Mouse (Mus musculus): ENCODE measurements around the gene Ell2.

Ell2 gene

DNA sequence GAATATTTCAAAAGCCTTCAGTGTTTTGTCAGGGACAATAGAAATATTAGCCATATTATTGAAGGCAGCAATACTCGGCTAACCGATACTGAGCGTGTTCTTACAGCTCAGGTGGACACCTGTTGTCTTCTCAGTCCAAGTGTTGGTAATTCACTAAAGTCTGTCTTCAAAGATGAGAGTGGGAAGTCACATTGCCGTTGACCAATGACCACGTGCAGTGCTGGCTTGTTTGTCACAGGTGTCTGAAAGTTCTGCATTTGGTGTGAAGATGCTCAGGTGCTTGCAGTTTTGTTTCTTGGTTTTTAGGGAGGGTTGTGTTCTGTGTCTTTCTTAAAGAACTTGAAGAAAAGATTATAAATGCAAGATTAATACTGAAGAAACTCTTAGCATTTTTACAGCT is 27.7 kb downstream of the Ell2 start:
- DNase-seq = no peak

DNA sequence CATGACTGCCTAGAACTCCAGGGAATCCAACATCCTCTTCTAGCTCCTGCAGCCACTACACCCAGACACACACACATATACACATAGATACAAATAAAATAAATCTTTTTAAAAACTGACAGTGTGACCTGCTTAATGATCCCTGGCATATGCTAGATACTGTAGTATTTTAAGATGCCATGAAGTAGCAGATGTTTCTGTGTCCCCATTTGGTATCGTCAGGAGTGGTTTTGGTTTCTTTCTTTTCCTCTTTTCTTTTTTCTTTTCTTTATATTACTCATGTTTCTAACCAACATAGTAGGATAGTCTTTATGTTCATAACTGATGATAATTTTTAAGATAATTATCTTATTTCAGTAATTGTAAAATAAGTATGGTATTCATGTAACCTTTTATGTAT is 29.0 kb downstream of the Ell2 start:
- no peak for DNase-seq

- no peak for DNase-seq
Measured at GRCm38 (mm10) chr13:75737991-75738390, 31.4 kb downstream of the Ell2 start.

- no peak for DNase-seq
Measured at GRCm38 (mm10) chr13:75738536-75738935, 32.0 kb downstream of the Ell2 start.

DNA sequence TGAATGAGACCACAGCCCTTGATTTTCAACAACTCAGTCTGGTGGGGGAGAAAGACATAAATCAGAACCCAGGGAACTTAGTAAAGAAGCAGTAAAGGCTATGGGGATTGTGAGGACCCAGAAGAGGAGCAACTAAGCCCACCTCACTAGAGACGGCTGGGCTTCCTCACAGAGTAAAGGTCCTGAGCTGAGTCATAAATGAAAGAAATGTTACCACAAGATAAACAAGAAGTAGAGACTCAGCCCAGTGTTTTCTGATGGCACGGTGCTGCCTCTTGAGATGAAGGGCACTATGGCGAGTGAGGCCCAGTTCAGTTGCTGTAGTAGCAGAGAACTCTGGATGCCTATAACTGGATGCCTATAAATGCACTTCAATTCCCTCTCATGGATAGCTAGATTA is 32.4 kb downstream of the Ell2 start:
- DNase-seq = no peak

GRCm38 (mm10) chr13:75740018-75740417 is 33.5 kb downstream of the Ell2 start:
- no peak for DNase-seq

DNA sequence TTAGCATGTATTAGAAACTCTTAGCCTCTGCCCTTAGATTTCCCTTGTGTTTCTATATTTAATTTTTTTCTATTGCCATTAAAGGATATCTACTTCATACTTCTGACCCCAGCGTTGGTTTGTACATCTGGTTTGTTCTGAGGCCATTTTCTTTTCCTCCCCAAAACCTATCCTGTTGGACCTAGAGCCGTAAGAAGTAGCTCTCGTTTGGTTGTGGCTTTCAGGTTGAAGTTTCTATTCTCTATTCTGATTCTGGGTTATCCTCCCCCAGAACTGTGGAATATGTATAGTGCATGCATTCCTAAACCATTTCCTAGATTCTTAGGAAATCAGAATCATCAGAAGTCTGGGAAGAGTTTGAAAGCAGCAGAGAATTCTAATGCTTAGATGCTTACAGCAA is 34.6 kb downstream of the Ell2 start:
- DNase-seq = no peak

DNA sequence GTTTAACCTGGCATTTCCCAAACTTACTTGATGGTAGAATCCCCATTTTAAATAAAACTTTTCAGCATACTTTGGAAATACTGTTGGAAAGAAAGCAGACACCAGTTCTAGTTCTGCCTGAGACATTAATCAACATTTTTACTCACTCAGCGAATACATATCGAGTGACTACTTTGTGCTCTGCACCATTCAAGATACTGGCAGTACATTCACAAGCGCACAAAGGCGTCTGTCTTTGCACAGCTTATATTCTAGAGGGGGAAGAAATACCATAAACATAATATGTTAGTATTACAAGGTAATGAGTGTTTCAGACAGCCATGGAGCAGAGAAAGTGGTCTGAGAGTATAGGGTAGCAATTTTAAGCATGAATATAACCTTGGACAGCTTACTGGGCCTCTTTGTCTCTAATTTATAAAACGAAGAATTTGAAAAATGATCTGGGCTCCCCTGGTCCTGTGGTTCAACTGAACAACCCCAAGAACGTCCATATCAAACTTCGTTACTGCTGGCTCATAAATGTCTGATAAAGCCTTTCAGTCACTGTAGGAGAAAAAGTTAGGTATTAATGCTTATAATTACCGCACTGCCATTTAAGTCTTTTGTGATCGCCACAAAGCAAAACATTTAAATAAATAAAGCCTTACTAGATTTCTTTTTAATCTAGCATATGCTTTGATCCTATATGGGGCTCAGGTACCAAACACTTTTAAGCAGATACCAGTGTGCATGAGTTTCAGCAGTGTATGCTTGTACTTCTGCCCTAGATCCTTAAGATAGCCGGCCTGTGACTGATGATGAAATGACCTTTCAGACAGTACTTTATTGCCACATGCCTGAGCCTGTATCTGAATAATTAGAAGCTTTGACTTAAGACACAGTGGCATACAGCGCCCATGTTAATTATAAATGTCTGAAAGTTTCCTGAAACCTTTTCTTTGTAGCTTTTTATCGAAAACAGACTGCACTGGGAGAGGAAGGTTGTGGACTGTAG is 35.5 kb downstream of the Ell2 start:
- DNase-seq = no peak

- no peak for DNase-seq
Measured at GRCm38 (mm10) chr13:75742970-75743369, 36.4 kb downstream of the Ell2 start.

DNA sequence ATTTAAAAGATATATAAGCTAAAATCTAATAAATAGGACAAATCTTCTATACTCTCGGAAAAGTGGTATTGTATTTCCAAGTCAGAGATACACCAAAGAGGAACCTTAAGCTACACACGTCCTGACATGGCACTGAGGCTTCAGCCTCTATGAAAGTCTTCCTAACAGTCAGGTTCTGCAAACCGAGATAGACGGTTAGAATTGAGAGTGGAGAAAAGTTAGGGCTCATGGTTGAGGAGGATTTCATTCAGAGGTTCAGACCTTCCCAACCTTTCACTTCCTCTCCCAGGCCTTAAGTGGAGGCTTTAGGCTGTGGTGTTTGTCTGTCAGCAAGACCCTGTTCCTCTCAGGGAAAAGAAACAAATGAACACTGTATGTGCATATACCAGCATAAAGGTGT is 37.5 kb downstream of the Ell2 start:
- no peak for DNase-seq

GRCm38 (mm10) chr13:75745328-75745727 is 38.8 kb downstream of the Ell2 start:
- no peak for DNase-seq

DNA sequence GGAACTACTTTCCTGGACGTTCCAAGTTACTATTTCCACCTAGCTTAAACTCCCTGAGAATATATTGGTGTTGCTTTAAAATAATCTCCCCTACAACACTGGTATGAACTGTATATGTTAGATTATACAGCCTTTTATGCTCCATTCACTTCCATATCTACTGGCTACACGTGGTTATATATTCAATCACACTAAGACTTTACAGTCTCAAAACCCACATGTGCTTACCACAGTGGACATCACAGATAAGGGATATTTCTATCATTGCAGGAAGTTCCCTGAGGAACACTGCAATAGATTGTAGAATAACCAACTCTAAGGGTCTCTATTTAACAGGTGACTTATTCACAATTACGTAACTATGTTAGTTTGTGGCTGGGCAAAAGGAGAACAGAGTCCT is 40.7 kb downstream of the Ell2 start:
- DNase-seq = no peak

- no peak for DNase-seq
Measured at GRCm38 (mm10) chr13:75748685-75749084, 42.1 kb downstream of the Ell2 start.

DNA sequence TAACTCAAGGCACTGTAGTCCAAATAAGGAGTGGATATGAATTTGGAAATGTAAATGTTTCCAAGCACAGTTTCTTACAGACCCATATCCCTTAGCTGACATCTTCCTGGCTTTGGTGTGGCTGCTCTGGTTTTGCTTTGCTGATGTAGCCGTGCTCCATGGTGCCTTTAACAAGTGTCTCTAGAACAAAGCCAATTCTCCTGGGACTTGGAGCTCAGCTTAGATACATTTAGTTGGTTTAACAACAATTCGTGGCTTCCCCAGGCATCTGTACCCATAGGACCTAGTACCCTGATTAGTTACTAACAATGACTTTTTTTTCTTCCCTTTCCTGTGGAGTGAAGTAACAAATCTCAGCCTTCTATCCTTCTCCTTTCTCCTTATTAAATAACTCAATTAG is 44.2 kb downstream of the Ell2 start:
- DNase-seq = no peak

DNA sequence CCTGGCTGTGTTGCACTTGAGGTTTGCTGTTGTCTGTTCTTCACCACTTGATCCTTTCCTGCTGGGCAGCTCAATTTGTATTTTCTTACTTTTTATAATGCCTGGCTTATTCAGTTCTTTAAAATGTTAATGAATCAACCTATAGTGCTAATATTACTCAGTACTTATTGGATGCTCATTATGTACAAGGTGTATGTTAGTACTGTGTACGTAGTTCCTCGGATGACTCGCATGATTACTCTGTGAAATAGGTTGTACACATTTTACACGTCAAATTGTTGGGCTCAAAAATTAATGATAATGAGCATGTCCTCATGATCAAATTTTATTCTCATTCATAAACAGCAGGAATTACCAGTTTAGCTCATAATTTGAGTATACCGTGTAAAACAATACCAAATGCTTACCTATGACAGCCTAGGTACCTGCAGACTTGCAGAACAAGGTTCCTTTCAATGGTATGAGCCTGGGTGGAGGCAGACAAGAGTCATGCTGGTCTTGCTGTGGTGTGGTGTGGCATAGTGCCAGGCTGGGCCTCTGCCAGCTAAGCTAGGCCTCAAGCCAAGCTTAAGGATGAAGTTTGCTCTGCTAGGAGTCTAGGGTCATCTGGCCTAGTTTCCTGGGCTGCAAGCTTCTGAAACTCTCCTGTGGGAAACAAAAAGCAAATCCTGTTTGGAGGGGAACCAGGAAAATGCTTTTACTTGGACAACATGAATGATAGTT is 45.8 kb downstream of the Ell2 start:
- peak; percentile 96 for DNase-seq

GRCm38 (mm10) chr13:75754398-75754797 is 47.8 kb downstream of the Ell2 start:
- DNase-seq = no peak

DNA sequence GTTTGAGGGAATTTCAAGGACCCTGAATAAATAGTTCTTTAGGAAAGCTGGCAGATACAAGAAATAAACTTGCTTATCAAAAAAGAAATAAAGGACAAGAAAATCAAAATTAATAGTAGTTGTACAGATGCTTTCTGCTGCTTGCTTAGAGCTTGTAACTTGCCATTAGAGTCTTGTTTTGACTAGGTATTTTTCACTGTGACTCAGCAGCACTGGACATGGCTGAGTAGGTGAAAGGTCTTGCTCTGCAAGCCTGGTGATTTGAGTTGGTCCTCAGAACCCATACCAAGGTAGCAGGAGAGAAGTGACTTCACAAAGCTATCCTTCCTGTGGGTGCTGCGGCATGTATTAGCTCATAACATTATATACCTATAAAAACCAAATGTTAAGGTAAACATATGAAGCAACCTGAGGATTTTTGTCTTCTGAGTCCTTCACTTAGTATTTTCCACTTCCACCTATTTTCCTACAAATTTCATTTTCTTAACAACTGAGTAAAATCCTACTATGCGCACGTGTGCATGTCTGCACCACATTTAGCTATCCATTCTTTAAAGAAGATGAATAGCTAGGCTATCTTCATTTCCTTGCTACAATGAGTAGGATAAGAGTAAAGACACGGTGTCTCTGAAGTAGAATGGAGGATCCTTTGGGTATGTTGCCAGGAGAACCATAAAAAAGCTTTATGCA is 54.4 kb downstream of the Ell2 start:
- no peak for DNase-seq

DNA sequence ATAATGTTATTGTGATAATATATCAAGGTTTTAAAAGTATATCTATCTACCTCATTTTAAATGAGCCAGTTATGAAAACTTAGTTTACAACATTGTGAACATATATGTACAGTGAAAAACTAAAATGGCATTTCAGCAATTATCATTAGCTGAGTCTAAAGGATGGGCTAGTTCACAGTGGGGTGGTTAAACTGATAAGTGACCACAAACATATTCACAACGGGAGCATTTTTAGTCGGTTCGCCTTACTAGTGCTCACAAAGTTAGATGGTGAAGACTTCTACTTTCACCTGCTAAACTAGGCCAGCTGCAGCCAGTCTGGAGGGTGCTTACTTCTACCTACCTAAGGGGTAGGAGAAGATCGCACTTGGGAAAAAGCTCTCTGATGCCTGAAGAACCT is 56.2 kb downstream of the Ell2 start:
- no peak for DNase-seq

- DNase-seq = no peak
Measured at GRCm38 (mm10) chr13:75763280-75763679, 56.7 kb downstream of the Ell2 start.

- DNase-seq = no peak
Measured at GRCm38 (mm10) chr13:75765742-75766141, 59.2 kb downstream of the Ell2 start.

DNA sequence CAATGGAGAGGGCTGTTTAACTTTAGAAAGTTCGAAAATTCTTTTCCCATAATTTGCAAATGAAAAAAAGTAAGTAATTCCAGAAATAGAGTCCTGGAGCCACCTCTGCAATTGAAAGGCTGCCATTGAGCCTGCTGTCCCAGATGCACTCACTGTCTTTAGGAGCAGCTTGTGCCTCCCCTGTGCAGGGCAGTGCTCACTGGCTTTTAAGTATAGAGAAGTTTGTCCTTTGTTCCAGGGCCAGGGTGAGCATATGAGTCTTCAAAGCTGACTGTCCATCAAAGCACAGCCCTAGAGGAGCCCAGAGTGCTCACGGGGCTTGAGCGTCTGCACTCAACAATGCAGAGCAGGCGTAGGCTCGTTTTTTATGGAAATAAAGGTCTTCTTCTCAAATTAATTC is 59.7 kb downstream of the Ell2 start:
- no peak for DNase-seq

DNA sequence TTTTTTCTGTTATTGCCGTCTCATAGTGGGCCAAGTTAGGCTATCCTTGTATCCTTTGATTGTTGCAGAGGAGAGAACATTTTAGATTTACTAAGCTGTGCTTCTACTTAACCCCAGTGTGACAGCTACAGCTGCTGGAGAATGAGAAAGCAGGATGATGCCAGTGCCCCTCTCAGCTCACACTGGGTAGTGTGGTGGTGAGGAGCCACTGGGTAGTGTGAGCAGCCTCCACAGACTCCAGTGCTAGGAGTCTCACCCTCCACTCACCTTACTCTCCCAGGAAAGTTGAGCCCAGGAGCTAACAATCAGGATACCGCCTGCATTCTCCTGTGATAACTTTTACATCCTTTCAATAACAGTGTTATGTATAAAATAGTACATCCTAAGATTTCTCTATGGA is 60.4 kb downstream of the Ell2 start:
- DNase-seq = no peak

DNA sequence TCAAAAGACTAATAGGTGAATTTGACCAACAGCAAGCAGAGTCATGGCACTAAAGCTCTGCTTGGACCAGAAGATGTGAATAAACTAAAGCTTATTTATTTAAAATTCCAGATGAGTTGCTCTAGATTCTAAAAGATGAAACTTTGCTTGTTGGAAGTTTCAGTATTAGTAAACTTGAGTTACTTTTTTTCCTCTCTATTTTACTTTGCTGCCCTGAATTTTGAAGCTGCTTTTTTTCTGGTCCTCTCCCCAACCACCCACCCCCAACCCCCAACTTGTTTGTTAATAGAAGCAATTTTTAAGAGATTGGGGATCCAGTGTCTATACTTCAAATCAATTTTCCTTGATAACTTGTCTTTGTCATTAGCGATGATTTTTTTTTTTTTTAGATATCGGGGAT is 64.2 kb downstream of the Ell2 start:
- DNase-seq = no peak

- no peak for DNase-seq
Measured at GRCm38 (mm10) chr13:75771404-75771803, 64.8 kb downstream of the Ell2 start.
